Mouse (Mus musculus): Measurements from ENCODE around the gene Vmn2r116. TPM values are rescaled to one million over a fixed set of nuclear protein-coding genes. Genes with fewer than 3 reads are reported as not detected.

The Vmn2r116 gene
- polyA plus RNA-seq (2012; fragmentation: generic; extraction: Trizol) = not detected

DNA sequence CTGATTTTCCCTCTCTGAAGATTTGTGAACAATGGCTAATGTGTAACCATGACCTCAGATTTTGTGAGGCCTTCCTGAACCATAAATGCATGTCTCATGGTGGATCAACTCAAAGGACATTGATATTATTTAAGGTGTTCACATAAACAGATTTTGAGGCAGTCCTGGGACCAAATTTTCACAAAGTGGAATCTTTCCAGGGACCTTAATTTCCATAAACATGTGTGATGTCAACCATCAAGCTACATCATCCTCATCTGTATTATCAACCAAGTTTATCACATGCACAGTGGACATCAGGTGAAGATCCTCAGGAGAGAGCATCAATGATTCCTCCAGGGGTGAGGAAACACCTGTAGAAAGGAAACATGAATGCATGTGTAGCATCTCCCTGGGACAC, at the start of gene Vmn2r116:
Gene Vmn2r116, plus strand, starts transcription at position 301 of the 400 bp plus-strand sequence.

DNA sequence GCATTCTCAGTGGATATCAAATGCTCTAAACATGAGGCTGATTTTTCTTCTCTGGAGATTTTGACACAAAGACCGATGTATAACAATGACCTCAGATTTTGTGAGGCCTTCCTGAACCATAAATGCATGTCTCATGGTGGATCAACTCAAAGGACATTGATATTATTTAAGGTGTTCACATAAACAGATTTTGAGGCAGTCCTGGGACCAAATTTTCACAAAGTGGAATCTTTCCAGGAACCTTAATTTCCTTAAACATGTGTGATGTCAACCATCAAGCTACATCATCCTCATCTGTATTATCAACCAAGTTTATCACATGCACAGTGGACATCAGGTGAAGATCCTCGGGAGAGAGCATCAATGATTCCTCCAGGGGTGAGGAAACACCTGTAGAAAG, 41.0 kb upstream of the Vmn2r116 start, which contains the start of gene Vmn2r115:
Gene Vmn2r115, plus strand, starts transcription at position 301 of the 400 bp plus-strand sequence.

Other genes starting within 250 kb of the Vmn2r116 start
- gene Zfp40, start 191.4 kb upstream of the Vmn2r116 start, polyA plus RNA-seq (2012; fragmentation: generic; extraction: Trizol) = under 1 TPM; 0.08 to 0.47 TPM
- not detected for gene Vmn2r114, start 72.1 kb upstream of the Vmn2r116 start, polyA plus RNA-seq (2012; fragmentation: generic; extraction: Trizol)
- not detected for gene Vmn2r115, start 40.9 kb upstream of the Vmn2r116 start, polyA plus RNA-seq (2012; fragmentation: generic; extraction: Trizol)
- not detected for gene Vmn2r117, start 95.1 kb downstream of the Vmn2r116 start, polyA plus RNA-seq (2012; fragmentation: generic; extraction: Trizol)
- 10 to 100 TPM in 1 of 2 experiments, 1 to 10 TPM in 1; 9.1 to 12.4 TPM for gene Zfp213, start 179.6 kb downstream of the Vmn2r116 start, polyA plus RNA-seq (2012; fragmentation: generic; extraction: Trizol)
- 1 to 10 TPM; 2.1 to 3.2 TPM for gene Zfp13, start 214.9 kb downstream of the Vmn2r116 start, polyA plus RNA-seq (2012; fragmentation: generic; extraction: Trizol)
- gene Zscan10, start 216.3 kb downstream of the Vmn2r116 start, polyA plus RNA-seq (2012; fragmentation: generic; extraction: Trizol) = under 1 TPM in 1 of 2 experiments, not detected in 1; 0.02 TPM